Mouse (Mus musculus): ENCODE data around the gene AW551984. TPM values are rescaled to one million over a fixed set of nuclear protein-coding genes. Genes with fewer than 3 reads are reported as not detected.

The AW551984 gene
- total RNA-seq, 2 experiments from 2014 or later = 38.8 to 48.6 TPM

Other genes starting within 250 kb of the AW551984 start
- gene Olfr951, start 217.0 kb downstream of the AW551984 start, total RNA-seq (2021) = not detected
- gene Olfr952, start 177.3 kb downstream of the AW551984 start, total RNA-seq (2021) = not detected
- gene Olfr954, start 147.7 kb downstream of the AW551984 start, total RNA-seq (2021) = not detected
- not detected for gene Olfr955, start 132.5 kb downstream of the AW551984 start, total RNA-seq (2021)
- not detected for gene Olfr44, start 110.4 kb downstream of the AW551984 start, total RNA-seq (2021)
- not detected for gene Olfr957, start 88.6 kb downstream of the AW551984 start, total RNA-seq (2021)
- not detected for gene Olfr958, start 50.3 kb downstream of the AW551984 start, total RNA-seq (2021)
- not detected for gene Olfr959, start 28.8 kb downstream of the AW551984 start, total RNA-seq (2021)
- not detected for gene Olfr148, start 6.3 kb upstream of the AW551984 start, total RNA-seq (2021)
- gene Olfr960, start 17.0 kb upstream of the AW551984 start, total RNA-seq (2021) = not detected
- not detected for gene Olfr961, start 40.7 kb upstream of the AW551984 start, total RNA-seq (2021)
- gene Olfr963, start 62.8 kb upstream of the AW551984 start, total RNA-seq (2021) = not detected
- gene Olfr149, start 102.7 kb upstream of the AW551984 start, total RNA-seq (2021) = not detected
- not detected for gene Olfr965, start 107.0 kb upstream of the AW551984 start, total RNA-seq (2021)
- not detected for gene Olfr150, start 126.6 kb upstream of the AW551984 start, total RNA-seq (2021)
- not detected for gene Olfr967, start 141.8 kb upstream of the AW551984 start, total RNA-seq (2021)
- not detected for gene Olfr968, start 178.8 kb upstream of the AW551984 start, total RNA-seq (2021)
- not detected for gene Olfr969, start 186.5 kb upstream of the AW551984 start, total RNA-seq (2021)
- not detected for gene Olfr970, start 204.5 kb upstream of the AW551984 start, total RNA-seq (2021)
- not detected for gene Olfr971, start 232.5 kb upstream of the AW551984 start, total RNA-seq (2021)